Mouse (Mus musculus) ES-E14 (cell line): ENCODE results near the gene Tsks. TPM values are rescaled to one million over a fixed set of nuclear protein-coding genes. Genes with fewer than 3 reads are reported as not detected.
A peak's percentile ranks its signal among the peaks of the same experiment; 100 is the strongest.

Source experiments
- DNase-seq: peaks from one replicate; pipeline ENCODE4 v3.0.0-alpha.2; 2013; ENCODE audit warnings: low read depth, low spot score
- H3K27ac ChIP-seq: 2 replicates; pipeline ENCODE4 v1.5.1; 2012; ENCODE audit warnings: low read depth, mild to moderate bottlenecking, low read length, moderate library complexity, mixed read lengths; ENCODE audit not compliant: poor library complexity, insufficient read depth, severe bottlenecking
- H3K36me3 ChIP-seq: 2 replicates; pipeline ENCODE4 v1.6.1; 2012; ENCODE audit warnings: mild to moderate bottlenecking, low read length, moderate library complexity, mixed read lengths; ENCODE audit not compliant: control insufficient read depth, poor library complexity, insufficient read depth, severe bottlenecking
- H3K4me1 ChIP-seq, 2 experiments: fragments of 150-350 bp in 1 of 2; sonication (generic) in 1 of 2; 2 replicates each; pipeline ENCODE4 v1.6.1; 2012; ENCODE audit warnings: low read length in 2 of 2, mild to moderate bottlenecking in 1 of 2, mixed read lengths in 1 of 2; ENCODE audit not compliant: control insufficient read depth in 2 of 2, insufficient read depth in 2 of 2, poor library complexity in 1 of 2
- H3K4me3 ChIP-seq, 2 experiments: fragments of 150-350 bp in 1 of 2; sonication (generic) in 1 of 2; 2 replicates each; pipeline ENCODE4 v1.5.1; 2012; ENCODE audit warnings: low read length in 2 of 2, low read depth in 1 of 2, mild to moderate bottlenecking in 1 of 2, mixed read lengths in 1 of 2; ENCODE audit not compliant: insufficient read depth in 1 of 2, poor library complexity in 1 of 2, severe bottlenecking in 1 of 2
- H3K9ac ChIP-seq: 2 replicates; pipeline ENCODE4 v1.6.1; 2012; ENCODE audit warnings: low read depth, mild to moderate bottlenecking, low read length, mixed read lengths; ENCODE audit not compliant: poor library complexity, insufficient read depth, severe bottlenecking
- H3K9me3 ChIP-seq: fragments of 150-350 bp; sonication (generic); 2 replicates; pipeline ENCODE4 v1.6.1; 2012; ENCODE audit warnings: low read depth, mild to moderate bottlenecking, low read length; ENCODE audit not compliant: control insufficient read depth, insufficient read depth
- CHD2 ChIP-seq: IDR thresholded peaks from 2 replicates; pipeline ENCODE4 v1.6.1; 2014; ENCODE audit warnings: mild to moderate bottlenecking, low read depth, low read length, inconsistent platforms
- HCFC1 ChIP-seq: IDR thresholded peaks from 2 replicates; pipeline ENCODE4 v1.6.1; 2012; ENCODE audit warnings: low read length, inconsistent platforms, borderline replicate concordance; ENCODE audit not compliant: insufficient read depth
- MAFK ChIP-seq: IDR thresholded peaks from 2 replicates; pipeline ENCODE4 v1.6.1; 2014; ENCODE audit warnings: mild to moderate bottlenecking, low read depth, low read length, inconsistent platforms; ENCODE audit not compliant: insufficient read depth
- ZC3H11A ChIP-seq: IDR thresholded peaks from 2 replicates; pipeline ENCODE4 v1.6.1; 2012; ENCODE audit warnings: low read depth, mild to moderate bottlenecking, inconsistent platforms, low read length, borderline replicate concordance
- ZNF384 ChIP-seq: IDR thresholded peaks from 2 replicates; pipeline ENCODE4 v1.6.1; 2012; ENCODE audit warnings: low read depth, low read length, inconsistent platforms
- in situ Hi-C, 2 experiments: fragments of 600-800 bp; cut with MboI; formaldehyde crosslinking; loops; one replicate each; pipeline ENCODE4 v1.15.1; 2025; ENCODE audit warnings: low sequenced_read_pairs in 2 of 2, inconsistent platforms in 1 of 2; ENCODE audit not compliant: unreplicated experiment in 2 of 2
- total RNA-seq: library from RNA; depleted of rRNA; stranded (reverse); fragments of 300-350 nt; gene quantifications from 2 replicates; pipeline ENCODE4 v1.2.3, GENCODE M21; 2012

Tsks gene
- total RNA-seq, 1 experiment: 0.49 TPM

GRCm38 (mm10) chr7:44898607-44899006 lies 44.4 kb upstream of the Tsks start:
- no peak overlapping the region for H3K27ac ChIP-seq
- in situ Hi-C loops: no loop called here
- no peak for TF ChIP-seq MAFK
- peaks cover 0 to 10% of the 10 kb centered on the region in 2 experiments; a peak in 1 of 4 replicates for H3K4me1 ChIP-seq
- peak overlapping the region; percentile 17; the same call in 1 of the 2 replicates for H3K9ac ChIP-seq
- H3K36me3 ChIP-seq: peaks cover 24% of the 10 kb centered on the region
- H3K4me3 ChIP-seq: peak overlapping the region; percentile 18 to 25; a peak in 2 of 4 replicates
- H3K9me3 ChIP-seq: no peaks in the 10 kb centered on the region
- DNase-seq: peak; percentile 40

GRCm38 (mm10) chr7:44900632-44901031 lies 42.4 kb upstream of the Tsks start:
- Histone ChIP-seq H3K9me3 (no peaks in the 10 kb centered on the region), H3K36me3 (peaks cover 37% of the 10 kb centered on the region), H3K9ac (no peak overlapping the region), H3K27ac (no peak overlapping the region), H3K4me1 (peaks cover 0 to 10% of the 10 kb centered on the region in 2 experiments; a peak in 1 of 4 replicates), H3K4me3 (no peak overlapping the region)
- in situ Hi-C loops: no loop called here
- DNase-seq: no peak
- TF ChIP-seq HCFC1: no peak
- no peak for TF ChIP-seq ZC3H11A
- TF ChIP-seq ZNF384: no peak
- no peak for TF ChIP-seq MAFK
- TF ChIP-seq CHD2: no peak

GRCm38 (mm10) chr7:44901230-44901722 lies 41.7 kb upstream of the Tsks start:
- TF ChIP-seq HCFC1 (no peak), ZNF384 (no peak), ZC3H11A (no peak), CHD2 (no peak), MAFK (no peak)
- Histone ChIP-seq H3K36me3 (peaks cover 43% of the 10 kb centered on the region), H3K9me3 (no peaks in the 10 kb centered on the region), H3K9ac (peak overlapping the region; percentile 63; the same call in 1 of the 2 replicates), H3K27ac (no peak overlapping the region), H3K4me3 (peak overlapping the region; percentile 53 to 58), H3K4me1 (peaks cover 0 to 10% of the 10 kb centered on the region in 2 experiments; a peak in 1 of 4 replicates)
- in situ Hi-C loops: no loop called here
- DNase-seq: peak; percentile 64

- in situ Hi-C loops: no loop called here
Observed at GRCm38 (mm10) chr7:44905430-44905829, 37.6 kb upstream of the Tsks start.

GRCm38 (mm10) chr7:44908706-44909476 lies 34.1 kb upstream of the Tsks start:
- no peak for DNase-seq
- Histone ChIP-seq H3K4me3 (no peak overlapping the region), H3K9ac (no peak overlapping the region), H3K36me3 (peaks cover 51% of the 10 kb centered on the region), H3K4me1 (peaks cover 0 to under 1% of the 10 kb centered on the region in 2 experiments; a peak in 2 of 4 replicates), H3K9me3 (no peaks in the 10 kb centered on the region), H3K27ac (no peak overlapping the region)
- in situ Hi-C loops: no loop called here
- TF ChIP-seq ZC3H11A: no peak
- no peak for TF ChIP-seq CHD2
- no peak for TF ChIP-seq MAFK
- TF ChIP-seq ZNF384: no peak
- no peak for TF ChIP-seq HCFC1

More at GRCm38 (mm10) chr7:44905430-44905829, 37.6 kb upstream of the Tsks start:
- H3K27ac ChIP-seq: no peak overlapping the region
- H3K9ac ChIP-seq: no peak overlapping the region
- TF ChIP-seq CHD2 (no peak), MAFK (no peak), HCFC1 (no peak)
- no peak overlapping the region for H3K4me3 ChIP-seq
- H3K9me3 ChIP-seq: no peaks in the 10 kb centered on the region
- H3K4me1 ChIP-seq: peaks cover 0 to 3% of the 10 kb centered on the region in 2 experiments; a peak in 1 of 4 replicates
- DNase-seq: no peak
- peaks cover 62% of the 10 kb centered on the region for H3K36me3 ChIP-seq
